Mouse (Mus musculus) adrenal gland, adult (tissue): ENCODE measurements around the gene Mturn.
A peak's percentile ranks its signal among the peaks of the same experiment; 100 is the strongest.

ENCODE experiments used
- DNase-seq, 2 experiments: peaks; one replicate each; pipeline ENCODE4 v3.0.0; 2022 to 2023; ENCODE audit warnings: low spot score in 1 of 2; ENCODE audit not compliant: inconsistent age in 2 of 2

The Mturn gene

DNA sequence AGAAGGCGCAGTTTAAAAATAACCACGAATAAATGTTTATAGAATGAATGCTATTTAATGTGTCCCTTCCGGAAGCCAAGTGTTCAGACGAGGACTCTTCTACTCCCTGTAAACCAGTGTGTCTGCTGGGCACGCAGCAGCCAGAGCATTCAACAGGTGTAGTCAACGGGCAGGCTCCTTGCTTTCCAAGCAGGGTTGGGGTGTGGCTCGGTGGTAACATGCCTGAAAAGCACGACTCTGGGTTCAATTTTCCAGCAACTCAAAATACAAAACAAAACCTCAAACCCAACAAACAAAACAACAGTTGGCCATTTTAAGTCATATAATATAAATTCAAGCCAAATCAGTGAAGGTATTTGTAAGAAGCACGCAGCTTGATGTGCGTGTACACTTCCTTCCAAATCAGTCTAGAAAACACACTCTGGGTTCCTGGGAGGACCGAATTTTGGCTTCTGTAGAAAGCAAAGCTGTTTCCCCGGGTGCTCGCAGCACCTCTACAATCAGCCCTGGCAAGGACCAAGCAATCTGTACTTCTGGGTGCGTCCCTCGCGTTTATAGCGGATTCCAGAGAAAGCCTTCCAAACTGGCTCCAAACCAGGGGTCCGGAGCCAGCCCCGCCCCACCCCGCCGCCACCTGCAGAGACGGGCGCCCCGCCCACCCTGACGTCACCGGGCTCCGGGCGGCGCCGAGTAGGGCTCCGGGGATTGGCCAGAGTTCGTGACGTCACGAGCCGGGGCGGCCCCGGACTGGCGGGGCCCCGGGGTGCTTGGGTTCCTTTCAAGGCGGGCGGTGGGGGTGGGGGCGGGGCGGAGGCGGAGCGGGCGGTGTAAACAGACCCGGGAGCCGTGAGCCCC, at the start of gene Mturn:
TSS of gene Mturn (plus strand) at position 734 of the 855 bp plus-strand sequence.
- peak; percentile 99 for DNase-seq

DNA sequence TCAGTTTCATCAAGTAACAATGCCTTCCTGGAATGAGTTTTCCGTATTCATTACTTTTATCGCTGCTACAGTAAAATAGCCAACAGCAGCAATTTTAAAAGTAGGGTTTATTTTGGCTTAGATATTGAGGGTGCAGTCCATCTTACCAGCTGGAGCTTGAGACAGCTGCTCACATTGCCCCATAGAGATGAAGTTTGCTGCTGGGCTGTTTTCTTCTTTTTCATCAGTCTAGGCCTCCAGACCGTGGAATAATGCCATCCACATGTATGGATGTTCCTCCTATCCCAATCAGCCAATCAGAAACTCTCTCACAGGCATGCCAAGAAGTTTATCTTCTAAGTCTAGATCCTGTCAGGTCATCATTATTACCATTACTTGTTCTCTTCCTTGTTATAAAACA, 41.5 kb upstream of the Mturn start:
- no peak for DNase-seq

DNA sequence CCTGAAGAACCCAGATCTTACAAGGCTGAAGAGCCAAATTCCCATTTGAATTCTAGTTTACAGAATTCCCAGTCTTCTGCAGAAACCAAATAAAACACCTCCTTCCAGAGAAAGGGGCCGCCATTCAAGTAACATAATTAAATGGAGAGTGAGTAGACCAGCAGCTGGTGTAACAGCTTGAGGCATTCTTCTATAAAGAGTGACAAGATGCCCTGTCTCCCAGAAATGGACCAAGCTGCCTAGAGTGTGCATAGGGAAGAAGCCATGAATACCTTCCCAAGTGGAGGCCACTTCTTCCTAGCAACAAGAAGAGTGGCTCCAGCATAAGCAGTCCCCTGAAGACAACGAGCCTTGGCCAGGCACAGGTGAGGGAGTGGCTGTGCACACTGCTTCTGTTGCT, 39.5 kb upstream of the Mturn start:
- DNase-seq: no peak

- DNase-seq: no peak
Observed at GRCm38 (mm10) chr6:54643181-54643580, 38.2 kb upstream of the Mturn start.

DNA sequence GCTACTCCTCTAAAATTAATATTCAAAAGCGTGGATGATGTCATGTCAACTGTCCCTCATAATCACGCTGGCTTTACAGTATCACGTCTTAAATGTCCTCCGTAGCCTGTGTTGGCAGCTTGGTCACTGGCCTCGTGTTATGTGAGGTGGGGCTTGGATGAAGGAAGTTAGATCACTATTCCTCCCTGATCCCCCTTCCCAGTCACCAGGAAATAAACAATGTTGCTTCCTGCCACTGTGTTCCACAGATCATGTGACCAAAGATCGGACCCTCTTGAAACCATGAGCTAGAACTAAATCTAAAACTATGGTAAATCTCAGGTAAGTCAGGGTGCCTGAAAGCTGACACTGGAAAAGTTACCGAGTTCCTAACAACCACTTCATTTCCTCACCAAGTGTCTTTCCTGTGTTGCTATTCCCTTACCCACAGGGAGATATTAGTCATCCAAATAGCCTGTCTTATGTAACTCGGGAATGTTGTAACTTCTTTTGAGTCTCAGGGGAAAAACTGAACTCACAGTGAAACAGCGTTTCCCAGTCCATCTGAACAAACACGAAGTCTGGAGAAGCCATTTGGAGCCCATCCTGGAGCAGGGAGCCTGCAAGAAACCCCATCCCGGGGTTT, 25.8 kb upstream of the Mturn start:
- peak; percentile 27 to 82 for DNase-seq

DNA sequence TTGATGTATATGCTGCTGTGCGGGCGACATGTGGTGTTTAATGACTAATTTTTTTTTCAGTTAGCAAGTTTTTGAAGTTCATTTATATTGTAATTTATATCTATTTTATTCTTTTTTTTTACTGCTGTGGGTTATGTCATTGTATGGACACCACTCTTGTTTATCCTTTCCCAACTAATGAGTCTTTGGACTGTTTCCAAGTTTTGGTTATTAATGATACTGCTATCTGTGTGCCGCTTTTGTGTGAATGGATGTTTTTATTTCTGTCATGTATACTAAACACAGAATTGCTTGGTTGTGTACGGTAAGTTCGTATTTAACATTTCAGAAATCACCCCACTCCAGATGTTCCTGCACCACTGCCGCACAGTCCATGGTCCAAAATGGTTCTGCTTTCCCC, 23.6 kb upstream of the Mturn start:
- no peak for DNase-seq

DNA sequence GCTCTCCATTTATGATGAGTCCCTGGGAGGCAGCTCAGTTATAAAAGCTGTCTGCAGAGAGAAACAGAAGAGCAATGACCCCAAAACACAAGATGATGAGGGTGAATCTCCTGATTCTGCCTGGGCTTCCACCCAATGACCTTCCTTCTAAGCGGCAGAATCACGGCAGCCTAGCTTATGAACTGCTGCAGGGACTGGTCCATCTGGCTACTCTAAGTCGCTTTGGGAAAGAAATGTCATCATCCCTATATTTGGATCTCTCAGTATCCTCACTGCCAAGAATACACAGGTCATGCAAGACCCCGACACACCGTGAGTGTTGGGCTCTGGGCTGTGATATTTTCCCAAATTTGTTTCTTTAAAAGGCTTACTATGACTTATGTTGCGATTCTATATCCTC, 11.6 kb upstream of the Mturn start:
- no peak for DNase-seq

DNA sequence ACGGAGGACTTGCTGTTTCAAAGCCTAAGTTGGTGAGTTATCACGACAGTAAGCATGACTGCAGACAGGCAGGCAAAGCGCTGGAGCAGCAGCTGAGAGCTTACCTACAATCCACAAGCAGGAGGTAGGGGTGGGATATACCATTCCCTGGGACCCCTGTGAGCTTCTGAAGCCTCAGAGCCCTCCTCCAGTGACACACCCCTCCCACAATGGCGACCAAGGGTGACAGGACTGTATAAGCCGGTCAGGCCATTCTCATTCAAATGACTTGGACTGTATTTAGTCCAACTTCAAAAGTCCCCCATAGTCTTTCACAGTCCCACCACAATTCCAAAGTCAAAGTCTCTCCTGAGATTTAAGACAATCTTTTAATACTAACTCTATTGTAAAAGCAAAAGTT, 8.5 kb upstream of the Mturn start:
- DNase-seq: no peak

DNA sequence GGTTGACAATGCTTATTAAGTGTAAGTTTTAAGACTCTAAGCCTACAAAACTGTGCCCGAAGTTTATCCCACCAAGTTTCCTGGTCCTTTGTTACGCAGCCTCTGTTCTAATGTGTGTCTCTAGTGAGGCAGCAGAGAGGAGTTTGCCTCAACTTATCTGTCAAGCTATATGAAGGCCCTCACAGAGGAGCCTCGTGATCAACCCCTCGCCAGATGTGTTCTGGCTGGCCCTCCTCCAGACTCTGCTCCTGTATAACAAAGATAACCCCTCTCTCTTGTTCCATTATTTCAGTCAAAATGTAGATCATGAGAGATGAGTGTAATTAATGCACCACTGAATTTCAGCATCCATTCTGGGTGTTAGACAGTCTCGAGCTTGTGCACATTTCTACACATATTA, 1.7 kb upstream of the Mturn start:
- no peak for DNase-seq

DNA sequence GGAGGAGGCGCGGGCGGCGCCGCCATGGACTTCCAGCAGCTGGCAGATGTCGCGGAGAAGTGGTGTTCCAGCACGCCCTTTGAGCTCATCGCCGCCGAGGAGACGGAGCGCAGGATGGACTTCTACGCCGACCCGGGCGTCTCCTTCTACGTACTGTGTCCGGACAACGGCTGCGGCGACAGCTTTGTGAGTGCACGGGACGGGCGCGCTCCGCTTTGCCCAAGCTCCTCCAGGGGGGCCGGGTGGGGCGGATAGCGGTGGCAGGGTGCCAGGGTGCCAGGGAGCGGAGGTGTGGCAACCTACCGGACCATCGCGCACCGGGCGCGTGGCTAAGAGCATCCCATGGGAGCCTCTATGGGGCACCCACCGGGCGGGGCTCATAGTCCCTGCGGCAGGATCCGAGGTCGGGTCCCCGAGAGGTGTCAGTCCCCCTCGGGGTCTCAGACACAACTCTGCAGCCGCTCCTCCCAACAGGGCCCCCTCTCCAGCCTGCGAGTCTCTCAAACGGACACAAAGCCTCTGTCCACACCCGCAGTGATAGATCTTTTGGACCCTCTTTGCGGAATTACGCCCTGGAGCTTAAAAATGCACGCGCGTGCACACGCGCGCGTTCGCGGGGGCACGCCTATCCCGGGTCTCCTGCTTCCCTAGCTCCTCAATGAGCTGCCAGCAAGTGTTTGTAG, 463 bp downstream of the Mturn start:
- no peak for DNase-seq

DNA sequence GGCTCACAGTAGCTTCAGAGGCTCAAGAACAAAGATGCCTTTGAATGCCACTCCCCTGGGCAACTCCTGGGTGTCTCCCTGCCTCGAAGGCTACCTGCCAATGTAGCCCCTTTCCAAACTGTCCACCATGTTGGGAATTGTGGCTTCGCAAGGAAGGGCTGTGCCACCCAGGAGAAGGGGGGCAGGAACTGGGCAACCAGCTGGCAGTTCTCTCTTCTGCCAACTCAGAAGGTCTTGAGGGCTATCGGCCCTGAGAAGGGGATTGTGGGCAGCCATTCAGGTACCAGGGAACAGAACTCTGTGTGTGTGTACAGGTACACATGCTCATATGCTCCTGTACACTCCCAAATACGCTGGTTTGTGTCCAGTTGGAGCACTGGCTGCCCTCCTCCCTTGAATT, 2.7 kb downstream of the Mturn start:
- DNase-seq: no peak

DNA sequence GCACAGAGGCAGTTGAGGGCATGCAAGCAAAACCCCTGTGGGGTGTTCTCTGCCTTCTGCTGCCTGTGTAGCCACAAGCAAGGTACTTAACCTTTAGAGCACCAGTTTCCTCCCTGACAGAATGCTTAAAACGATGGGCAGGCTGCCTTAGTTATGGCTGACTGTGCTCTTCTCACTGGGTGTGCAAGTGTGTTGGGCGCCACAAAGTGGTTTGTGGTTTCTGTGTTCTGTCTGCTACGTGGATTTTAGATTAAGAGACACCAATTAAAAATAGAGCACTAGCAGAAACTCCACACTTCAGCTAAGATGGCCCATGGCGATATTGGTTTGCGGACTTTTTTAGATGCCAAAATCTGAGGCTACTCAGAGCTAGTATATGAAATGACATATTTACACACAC, 3.7 kb downstream of the Mturn start:
- DNase-seq: no peak

- peak; percentile 70 to 81 for DNase-seq
Observed at GRCm38 (mm10) chr6:54685716-54686395, 4.4 kb downstream of the Mturn start.

- DNase-seq: no peak
Observed at GRCm38 (mm10) chr6:54686946-54687737, 5.7 kb downstream of the Mturn start.

DNA sequence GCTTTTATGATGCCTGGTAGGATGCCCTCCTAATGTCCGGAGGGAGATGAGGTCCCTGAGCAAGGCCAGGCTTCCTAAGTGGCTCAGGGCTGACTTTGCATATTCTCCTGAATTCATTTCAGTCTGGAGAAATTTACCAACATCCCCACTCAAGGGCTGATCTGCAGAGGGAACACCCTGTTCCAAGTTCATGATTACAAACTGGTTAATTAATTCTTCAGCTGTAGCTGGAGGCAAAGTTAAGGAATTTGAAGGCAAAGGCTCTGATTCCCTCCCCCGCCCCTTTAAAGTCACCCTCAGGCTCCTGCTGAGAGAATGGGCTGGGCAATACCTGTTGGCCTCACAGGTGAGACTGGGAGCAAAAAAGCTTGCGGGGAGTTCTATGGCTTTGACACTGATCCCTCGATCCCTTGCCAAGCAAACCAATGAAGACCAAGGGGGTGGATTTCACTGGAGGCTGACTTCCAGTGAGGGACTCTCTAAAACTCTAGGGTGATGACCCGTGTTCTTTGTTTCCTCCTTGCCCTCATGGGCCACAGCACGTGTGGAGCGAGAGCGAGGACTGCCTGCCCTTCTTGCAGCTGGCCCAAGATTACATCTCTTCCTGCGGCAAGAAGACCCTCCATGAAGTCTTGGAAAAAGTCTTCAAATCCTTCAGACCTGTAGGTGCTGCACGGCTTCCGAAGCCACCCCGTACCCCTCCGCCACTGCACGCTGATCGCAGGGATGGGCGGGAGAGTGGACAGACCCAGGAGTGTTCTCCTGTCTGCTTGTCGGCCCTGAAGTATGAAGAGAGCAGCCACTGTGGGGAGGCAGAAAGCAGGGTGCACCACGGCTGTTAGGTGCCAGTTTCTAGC, 7.3 kb downstream of the Mturn start:
- no peak for DNase-seq

DNA sequence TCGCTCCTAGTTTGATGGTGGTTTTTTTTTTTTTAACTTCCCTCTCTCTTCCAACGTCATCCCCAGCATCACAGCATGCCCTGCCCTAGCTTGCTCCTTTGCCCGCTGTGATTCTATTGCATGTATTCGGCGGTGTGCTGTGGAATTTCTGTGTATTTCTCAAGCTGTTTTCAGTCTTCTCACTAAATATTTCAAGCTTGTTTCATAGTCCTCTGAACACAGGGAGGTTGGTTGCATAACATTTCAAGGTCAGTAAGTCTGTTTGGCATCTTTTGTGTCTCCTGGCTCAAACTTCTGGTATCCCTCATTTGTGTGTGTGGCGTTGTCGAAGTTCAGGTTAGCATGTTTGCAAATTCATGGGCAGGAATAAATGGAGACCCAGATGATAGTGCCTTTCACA, 8.3 kb downstream of the Mturn start:
- DNase-seq: peak in 1 of 2 experiments; percentile 69

GRCm38 (mm10) chr6:54690838-54691237, 9.4 kb downstream of the Mturn start:
- no peak for DNase-seq

DNA sequence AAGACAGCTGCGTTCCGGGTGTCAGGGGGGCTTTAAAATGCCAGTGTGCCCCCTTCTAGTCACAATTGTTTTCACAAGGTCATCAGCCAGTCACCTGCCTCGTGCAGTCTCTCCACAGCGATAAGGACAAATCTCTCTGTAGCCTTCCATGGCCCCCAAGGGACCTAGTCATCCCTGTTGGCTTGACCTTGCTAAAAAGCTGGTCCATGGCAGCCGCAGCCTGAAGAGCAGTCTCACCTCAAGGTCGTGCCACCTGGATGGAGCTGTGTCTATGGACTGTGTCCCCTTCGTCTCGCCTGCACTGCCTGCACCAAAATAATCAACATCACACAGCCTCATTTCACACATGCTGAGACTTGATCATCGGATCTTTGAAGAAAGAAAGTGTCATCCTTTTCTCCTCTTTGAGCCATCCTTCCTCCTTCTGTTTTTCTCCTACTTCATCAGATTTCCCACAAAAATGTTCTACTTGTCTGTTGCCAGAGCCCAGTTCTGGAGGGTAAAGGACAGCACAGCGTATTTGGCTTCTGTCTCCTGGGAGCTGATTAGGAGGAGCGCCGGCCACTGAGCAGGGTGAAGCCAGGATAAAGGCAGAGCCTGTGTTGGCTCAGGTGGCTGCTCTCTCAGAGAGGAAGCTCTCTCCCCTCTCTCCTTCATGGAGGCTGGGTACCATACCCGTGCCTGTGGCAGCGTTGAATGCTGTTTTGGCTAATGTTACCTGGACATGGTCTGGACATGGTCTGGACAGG, 10.1 kb downstream of the Mturn start:
- no peak for DNase-seq

DNA sequence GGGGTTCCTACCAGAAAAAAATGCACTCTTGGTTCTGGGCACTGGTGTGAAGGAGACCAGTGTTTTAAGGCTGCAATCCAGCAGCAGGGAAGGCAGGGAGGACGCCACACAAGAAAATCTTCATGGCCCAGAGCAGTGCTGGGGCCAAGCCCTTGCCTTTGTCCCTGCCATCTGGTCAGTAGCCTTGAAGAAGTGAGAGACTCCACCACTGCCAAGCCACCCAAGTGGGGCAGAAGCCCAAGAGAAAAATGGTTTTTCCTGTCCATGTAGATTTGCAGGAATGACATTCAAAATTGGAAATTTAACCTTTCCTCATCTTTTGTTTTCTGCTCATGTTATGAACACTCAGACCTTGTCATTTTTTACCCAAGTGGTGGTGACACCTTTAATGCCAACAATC, 10.8 kb downstream of the Mturn start:
- DNase-seq: no peak
